Mouse (Mus musculus) midbrain, embryonic 10.5 days (tissue): Measurements from ENCODE around the gene Spns3. TPM values are rescaled to one million over a fixed set of nuclear protein-coding genes. Genes with fewer than 3 reads are reported as not detected.

Experiments used
- DNase-seq: peaks from one replicate; pipeline ENCODE4 v3.0.0-alpha.2; 2017; ENCODE audit warnings: low spot score
- H3K27ac ChIP-seq: fragments of 300-500 bp; sonication (generic); replicated peaks from 2 replicates; pipeline ENCODE4 v1.5.1; 2016; ENCODE audit warnings: mild to moderate bottlenecking
- H3K27me3 ChIP-seq: fragments of 300-500 bp; sonication (generic); 2 replicates; pipeline ENCODE4 v1.6.1; 2016; ENCODE audit warnings: low read depth, mild to moderate bottlenecking; ENCODE audit not compliant: poor library complexity, severe bottlenecking
- H3K36me3 ChIP-seq: fragments of 300-500 bp; sonication (generic); 2 replicates; pipeline ENCODE4 v1.6.1; 2016; ENCODE audit warnings: mild to moderate bottlenecking, moderate library complexity
- H3K4me1 ChIP-seq: fragments of 300-500 bp; sonication (generic); 2 replicates; pipeline ENCODE4 v1.6.1; 2016
- H3K4me3 ChIP-seq: fragments of 300-500 bp; sonication (generic); 2 replicates; pipeline ENCODE4 v1.5.1; 2016; ENCODE audit warnings: mild to moderate bottlenecking, moderate library complexity
- H3K9me3 ChIP-seq: fragments of 300-500 bp; sonication (generic); replicated peaks from 2 replicates; pipeline ENCODE4 v1.6.1; 2016; ENCODE audit warnings: mild to moderate bottlenecking
- WGBS: fragments of 180-500 bp; shearing (Covaris S2); methylation state at CpG from one replicate; pipeline ENCODE4 v1.1.7; 2016; 5-methylcytosine and 5-hydroxymethylcytosine counted together
- polyA plus RNA-seq: library from polyadenylated mRNA; unstranded; fragments of >200 nt; fragmentation: Nextera tagmentation; extraction: Ambion mirVana; gene quantifications from 2 replicates; pipeline ENCODE4 v1.2.1, GENCODE M21; 2016

Gene Spns3
- polyA plus RNA-seq, 1 experiment from 2014 or later = not detected

- WGBS = 67% methylated on average over 4 of the region's 4 CpGs
- H3K4me3 ChIP-seq = no peak overlapping the region
- DNase-seq = no peak
- no peaks in the 10 kb centered on the region for H3K36me3 ChIP-seq
- H3K27me3 ChIP-seq = no peaks in the 10 kb centered on the region
- H3K27ac ChIP-seq = no peak overlapping the region
- H3K4me1 ChIP-seq = no peaks in the 10 kb centered on the region
- no peaks in the 10 kb centered on the region for H3K9me3 ChIP-seq
Observed at GRCm38 (mm10) chr11:72523711-72524110, 26.6 kb downstream of the Spns3 start.

- Histone ChIP-seq H3K36me3 (no peaks in the 10 kb centered on the region), H3K27ac (no peak overlapping the region), H3K4me3 (no peak overlapping the region), H3K9me3 (no peaks in the 10 kb centered on the region), H3K4me1 (no peaks in the 10 kb centered on the region), H3K27me3 (no peaks in the 10 kb centered on the region)
- 89% methylated on average over 5 of the region's 5 CpGs for WGBS
- DNase-seq = no peak
Observed at GRCm38 (mm10) chr11:72522616-72523041, 27.7 kb downstream of the Spns3 start.

GRCm38 (mm10) chr11:72521598-72522541 is 28.4 kb downstream of the Spns3 start:
- DNase-seq = no peak

GRCm38 (mm10) chr11:72519895-72520294 is 30.4 kb downstream of the Spns3 start:
- Histone ChIP-seq H3K4me3 (no peak overlapping the region), H3K27me3 (no peaks in the 10 kb centered on the region), H3K27ac (no peak overlapping the region), H3K36me3 (no peaks in the 10 kb centered on the region), H3K4me1 (no peaks in the 10 kb centered on the region), H3K9me3 (no peaks in the 10 kb centered on the region)
- no peak for DNase-seq
- WGBS = 70% methylated on average over 3 of the region's 3 CpGs

More at GRCm38 (mm10) chr11:72521598-72522541, 28.4 kb downstream of the Spns3 start:
- H3K4me3 ChIP-seq = no peak overlapping the region
- H3K36me3 ChIP-seq = no peaks in the 10 kb centered on the region
- no peaks in the 10 kb centered on the region for H3K4me1 ChIP-seq
- no peaks in the 10 kb centered on the region for H3K9me3 ChIP-seq
- no peaks in the 10 kb centered on the region for H3K27me3 ChIP-seq
- 86% methylated on average over 5 of the region's 5 CpGs for whole genome bisulfite sequencing
- H3K27ac ChIP-seq = no peak overlapping the region

- WGBS = 84% methylated on average over 4 of the region's 4 CpGs
- DNase-seq = no peak
Observed at GRCm38 (mm10) chr11:72519189-72519588, 31.1 kb downstream of the Spns3 start.

GRCm38 (mm10) chr11:72518449-72518848 is 31.9 kb downstream of the Spns3 start:
- Histone ChIP-seq H3K9me3 (no peaks in the 10 kb centered on the region), H3K27ac (no peak overlapping the region), H3K27me3 (no peaks in the 10 kb centered on the region), H3K4me1 (no peaks in the 10 kb centered on the region), H3K36me3 (no peaks in the 10 kb centered on the region), H3K4me3 (no peak overlapping the region)
- 69% methylated on average over 2 of the region's 2 CpGs for WGBS
- no peak for DNase-seq

More at GRCm38 (mm10) chr11:72519189-72519588, 31.1 kb downstream of the Spns3 start:
- Histone ChIP-seq H3K9me3 (no peaks in the 10 kb centered on the region), H3K36me3 (no peaks in the 10 kb centered on the region), H3K27ac (no peak overlapping the region), H3K27me3 (no peaks in the 10 kb centered on the region), H3K4me3 (no peak overlapping the region), H3K4me1 (no peaks in the 10 kb centered on the region)

GRCm38 (mm10) chr11:72514967-72515366 is 35.3 kb downstream of the Spns3 start:
- DNase-seq = no peak
- WGBS = 66% methylated on average over 3 of the region's 3 CpGs

GRCm38 (mm10) chr11:72508651-72509050 is 41.7 kb downstream of the Spns3 start:
- no peaks in the 10 kb centered on the region for H3K9me3 ChIP-seq
- H3K27me3 ChIP-seq = no peaks in the 10 kb centered on the region
- no peak overlapping the region for H3K27ac ChIP-seq
- no peaks in the 10 kb centered on the region for H3K36me3 ChIP-seq
- no peak for DNase-seq
- 91% methylated on average over 5 of the region's 5 CpGs for WGBS
- peaks cover under 1% of the 10 kb centered on the region; the same call in 1 of the 2 replicates for H3K4me1 ChIP-seq
- H3K4me3 ChIP-seq = no peak overlapping the region

More at GRCm38 (mm10) chr11:72514967-72515366, 35.3 kb downstream of the Spns3 start:
- Histone ChIP-seq H3K36me3 (no peaks in the 10 kb centered on the region), H3K4me1 (no peaks in the 10 kb centered on the region), H3K4me3 (no peak overlapping the region), H3K27me3 (no peaks in the 10 kb centered on the region), H3K27ac (no peak overlapping the region), H3K9me3 (no peaks in the 10 kb centered on the region)

GRCm38 (mm10) chr11:72507651-72508050 is 42.7 kb downstream of the Spns3 start:
- Histone ChIP-seq H3K4me3 (no peak overlapping the region), H3K27me3 (no peaks in the 10 kb centered on the region; the same call in 1 of the 2 replicates), H3K27ac (no peak overlapping the region), H3K4me1 (peaks cover 11% of the 10 kb centered on the region), H3K36me3 (no peaks in the 10 kb centered on the region), H3K9me3 (no peaks in the 10 kb centered on the region)
- DNase-seq = no peak

- no peaks in the 10 kb centered on the region for H3K36me3 ChIP-seq
- 75% methylated on average over 10 of the region's 10 CpGs for WGBS
- no peak for DNase-seq
- no peak overlapping the region for H3K27ac ChIP-seq
- H3K4me1 ChIP-seq = peaks cover 25% of the 10 kb centered on the region
- peaks cover 5% of the 10 kb centered on the region for H3K27me3 ChIP-seq
- H3K9me3 ChIP-seq = no peaks in the 10 kb centered on the region
- H3K4me3 ChIP-seq = no peak overlapping the region
Observed at GRCm38 (mm10) chr11:72504016-72504797, 46.1 kb downstream of the Spns3 start.

GRCm38 (mm10) chr11:72503501-72503921 is 46.8 kb downstream of the Spns3 start:
- Histone ChIP-seq H3K4me3 (no peak overlapping the region), H3K36me3 (no peaks in the 10 kb centered on the region), H3K9me3 (no peaks in the 10 kb centered on the region), H3K27me3 (peaks cover 8% of the 10 kb centered on the region), H3K27ac (no peak overlapping the region), H3K4me1 (peaks cover 25% of the 10 kb centered on the region)
- DNase-seq = no peak
- 41% methylated on average over 5 of the region's 5 CpGs for WGBS

GRCm38 (mm10) chr11:72502236-72502635 is 48.1 kb downstream of the Spns3 start:
- Histone ChIP-seq H3K27me3 (peaks cover 11% of the 10 kb centered on the region), H3K4me3 (no peak overlapping the region), H3K36me3 (no peaks in the 10 kb centered on the region), H3K4me1 (peaks cover 29% of the 10 kb centered on the region), H3K27ac (no peak overlapping the region; the same call in 1 of the 2 replicates), H3K9me3 (no peaks in the 10 kb centered on the region)
- no peak for DNase-seq
- 20% methylated on average over 8 of the region's 8 CpGs for WGBS
